Mouse (Mus musculus): ENCODE measurements around the gene Picalm.
"Not testable (repeated sequence)": the region's sequence is repeated elsewhere in the genome, so short reads cannot be mapped to it uniquely, and the experiment has no call there.

The Picalm gene

DNA sequence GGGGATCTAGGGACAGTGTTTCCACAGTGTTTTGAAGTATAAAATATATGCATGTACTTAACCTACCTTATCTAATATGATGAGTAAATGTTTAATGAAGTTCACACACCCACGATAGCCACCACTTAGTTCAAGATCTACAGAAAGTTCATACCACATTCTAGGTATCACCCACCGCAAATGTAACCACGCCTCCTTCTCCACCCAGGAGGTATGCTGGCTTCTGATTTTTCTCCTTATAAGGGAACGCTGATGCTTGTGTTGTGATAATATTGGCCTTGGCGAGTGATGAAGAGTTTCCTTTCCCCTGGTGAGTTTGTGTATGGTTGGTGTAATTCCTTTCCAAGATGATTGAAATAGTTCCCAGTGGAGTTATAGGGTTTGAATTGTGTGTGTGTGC lies 88.1 kb downstream of the Picalm start:
- DNase-seq = no peak

- DNase-seq = no peak
These were observed 91.5 kb downstream of the Picalm start for GRCm38 (mm10) chr7:90221487-90221886.

DNA sequence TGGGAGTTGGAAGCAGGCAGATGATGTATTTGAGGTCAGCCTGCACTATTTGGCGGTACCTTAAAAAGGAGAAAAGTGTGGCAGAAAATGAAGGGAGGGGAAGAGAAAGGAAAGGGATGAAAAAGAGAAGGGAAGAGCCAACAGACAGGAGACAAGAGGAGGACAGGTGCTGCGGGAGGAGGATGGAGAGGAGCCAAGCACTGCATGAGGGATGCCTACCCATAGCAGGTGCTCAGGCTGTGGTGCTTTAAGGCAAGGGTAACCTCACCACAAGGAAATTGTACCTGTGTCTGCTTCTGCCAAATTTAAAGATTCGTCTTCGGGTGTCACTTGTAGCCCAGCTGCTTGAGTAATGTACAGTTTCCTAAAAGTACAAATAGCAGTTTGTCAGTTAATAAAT lies 98.1 kb downstream of the Picalm start:
- DNase-seq = no peak

GRCm38 (mm10) chr7:90228884-90229283 lies 98.9 kb downstream of the Picalm start:
- DNase-seq = not testable (repeated sequence)

DNA sequence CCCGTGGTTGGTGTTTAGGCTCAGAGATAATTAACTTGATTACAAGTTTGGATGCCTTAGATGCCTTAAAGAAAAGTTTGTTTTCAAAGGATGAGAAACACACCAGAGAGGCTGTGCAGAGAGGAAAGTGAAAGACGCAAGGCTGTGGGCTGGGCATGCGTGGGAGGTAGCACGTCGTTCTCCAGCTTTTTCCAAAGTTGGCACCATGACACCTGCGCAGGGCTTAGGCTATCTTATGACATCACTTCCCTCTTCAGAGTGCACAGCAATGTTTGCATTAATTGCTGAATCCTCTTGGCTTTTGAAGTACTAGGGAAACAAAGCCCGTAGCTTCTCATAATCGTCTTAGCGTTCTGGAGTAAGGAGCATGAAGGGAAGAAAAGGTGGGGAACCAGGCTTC lies 101.4 kb downstream of the Picalm start:
- DNase-seq = no peak

- no peak for DNase-seq
These were observed 103.9 kb downstream of the Picalm start for GRCm38 (mm10) chr7:90233921-90234320.

- DNase-seq = no peak
These were observed 106.4 kb downstream of the Picalm start for GRCm38 (mm10) chr7:90236289-90236905.

DNA sequence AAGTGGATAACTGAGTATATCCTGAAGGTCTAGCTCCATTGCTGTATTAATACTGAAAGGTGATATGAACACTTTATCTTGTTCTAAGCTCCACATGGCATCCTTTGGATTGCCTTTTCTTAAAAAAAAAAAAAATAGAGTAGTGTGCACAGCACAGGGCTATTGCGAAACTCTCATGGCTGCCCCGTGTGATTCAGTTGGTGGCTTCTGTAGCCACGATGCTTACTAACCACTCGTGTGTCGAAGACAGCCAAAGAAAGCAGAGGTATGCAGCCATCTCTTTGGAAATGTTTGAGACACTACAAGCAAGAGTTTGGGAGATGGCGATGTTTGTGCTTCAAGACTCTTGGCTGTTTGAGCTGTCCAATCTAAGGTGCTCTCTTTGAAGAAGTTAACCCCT lies 113.1 kb downstream of the Picalm start:
- DNase-seq = no peak

GRCm38 (mm10) chr7:90243643-90244042 lies 113.6 kb downstream of the Picalm start:
- DNase-seq = no peak

GRCm38 (mm10) chr7:90252946-90253345 lies 122.9 kb downstream of the Picalm start:
- DNase-seq = no peak

- no peak for DNase-seq
These were observed 128.7 kb downstream of the Picalm start for GRCm38 (mm10) chr7:90258701-90259100.

GRCm38 (mm10) chr7:90259899-90260298 lies 129.9 kb downstream of the Picalm start:
- no peak for DNase-seq

- no peak for DNase-seq
These were observed 132.0 kb downstream of the Picalm start for GRCm38 (mm10) chr7:90261902-90262599.

Measured in cerebellum, adult 9-10 months (tissue).